Mouse (Mus musculus): ENCODE data around the gene Mpnd.

The Mpnd gene

DNA sequence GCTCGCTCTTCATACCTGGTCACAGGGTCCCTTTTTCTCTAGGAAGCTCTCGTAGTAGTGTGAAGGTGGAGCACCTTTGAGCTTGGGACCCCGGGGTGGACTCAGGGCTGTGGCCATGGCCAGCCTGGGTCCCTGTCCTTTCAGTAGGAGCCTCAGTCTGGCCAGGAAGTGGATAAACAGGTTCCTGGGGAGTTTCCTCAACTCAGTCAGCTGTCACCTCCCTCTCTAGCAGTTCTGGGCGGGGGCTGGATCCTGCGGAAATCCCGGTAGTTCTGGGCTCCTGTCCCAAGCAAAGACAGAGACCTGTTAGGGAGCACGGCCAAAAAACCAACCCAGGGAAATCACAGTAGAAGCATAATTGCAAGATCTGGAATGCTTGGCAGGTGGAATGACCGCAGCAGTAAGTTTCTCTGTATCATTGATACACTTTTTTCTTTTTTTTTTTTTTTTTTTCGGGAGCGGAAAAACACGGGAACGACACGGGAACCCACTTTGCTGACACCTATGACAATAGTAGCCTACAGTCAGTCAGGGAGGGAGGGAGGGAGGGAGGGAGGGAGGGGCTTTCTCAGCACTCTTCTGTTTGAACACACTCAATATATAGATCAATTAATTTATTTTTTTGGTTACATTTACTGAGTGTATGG, at the start of gene Mpnd, which contains the start of gene Stap2:
TSS of gene Mpnd (plus strand) at position 297 of the 647 bp plus-strand sequence.
TSS of gene Stap2 (minus strand) at position 170 of the 647 bp plus-strand sequence.
- no peak for DNase-seq

DNA sequence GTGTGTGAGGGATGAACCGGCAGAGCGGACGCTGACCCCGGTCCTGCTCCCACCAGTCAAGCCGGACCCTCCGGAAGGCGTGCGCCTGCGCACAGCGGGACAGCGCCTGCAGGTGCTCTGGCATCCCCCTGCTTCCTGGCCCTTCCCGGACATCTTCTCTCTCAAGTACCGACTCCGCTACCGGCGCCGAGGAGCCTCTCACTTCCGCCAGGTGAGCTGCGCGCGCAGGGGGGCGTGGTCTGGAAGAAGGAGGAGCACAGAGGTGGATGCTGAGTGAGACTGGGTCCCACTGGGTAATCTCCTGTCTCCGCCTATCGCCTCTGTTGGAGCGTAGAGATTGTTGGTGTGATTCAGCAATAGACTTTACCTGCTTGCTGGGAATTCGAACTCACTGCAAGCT, 49.4 kb upstream of the Mpnd start:
- peak; percentile 86 for DNase-seq

GRCm38 (mm10) chr17:55956591-55956990, 48.9 kb upstream of the Mpnd start:
- no peak for DNase-seq

- peak; percentile 61 for DNase-seq
These were observed 48.3 kb upstream of the Mpnd start for GRCm38 (mm10) chr17:55957168-55957567.

GRCm38 (mm10) chr17:55957726-55958583, 47.6 kb upstream of the Mpnd start:
- no peak for DNase-seq

- no peak for DNase-seq
These were observed 47.0 kb upstream of the Mpnd start for GRCm38 (mm10) chr17:55958584-55958886.

DNA sequence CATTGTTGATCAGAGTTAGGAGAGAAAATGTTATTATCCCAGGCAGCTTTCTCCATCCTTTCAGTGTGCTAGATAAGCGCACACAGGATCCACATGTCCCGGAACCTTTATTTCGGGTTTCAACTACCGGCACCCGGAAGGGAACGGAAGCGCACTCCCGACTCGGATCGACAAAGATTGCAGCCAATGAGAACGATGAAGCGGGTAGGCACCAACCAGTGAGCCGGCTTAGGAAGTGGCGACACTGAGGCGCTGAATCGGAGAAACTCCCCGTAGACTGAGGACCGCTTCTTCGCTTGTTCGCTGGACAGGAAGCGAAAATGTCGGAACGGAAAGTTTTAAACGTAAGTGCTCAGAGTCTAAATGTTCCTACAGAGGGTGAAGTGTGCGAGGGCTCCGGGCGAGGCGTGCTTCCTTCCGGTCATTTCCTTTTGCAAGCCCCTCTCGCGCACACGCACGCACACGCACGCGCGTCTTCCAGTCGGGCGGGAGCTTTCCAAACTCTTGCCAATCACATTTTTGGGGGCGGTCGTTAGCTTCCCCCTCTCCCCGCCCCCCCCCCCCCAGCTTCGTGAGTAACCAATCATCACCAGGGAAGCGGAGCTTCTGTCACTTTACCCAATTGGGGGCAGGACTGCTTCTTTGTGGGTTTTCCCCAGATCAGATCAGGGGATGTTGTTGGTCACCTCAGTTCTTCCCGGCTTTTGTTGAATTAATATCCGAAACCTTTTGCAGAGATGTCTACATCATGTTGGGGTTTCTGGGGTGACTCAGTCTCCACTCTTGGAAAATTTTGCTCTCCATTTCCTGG, 46.4 kb upstream of the Mpnd start, which contains the start of gene Yju2:
TSS of gene Yju2 (plus strand) at position 182 of the 811 bp plus-strand sequence.
- peak; percentile 93 for DNase-seq

- no peak for DNase-seq
These were observed 45.4 kb upstream of the Mpnd start for GRCm38 (mm10) chr17:55959946-55960740.

DNA sequence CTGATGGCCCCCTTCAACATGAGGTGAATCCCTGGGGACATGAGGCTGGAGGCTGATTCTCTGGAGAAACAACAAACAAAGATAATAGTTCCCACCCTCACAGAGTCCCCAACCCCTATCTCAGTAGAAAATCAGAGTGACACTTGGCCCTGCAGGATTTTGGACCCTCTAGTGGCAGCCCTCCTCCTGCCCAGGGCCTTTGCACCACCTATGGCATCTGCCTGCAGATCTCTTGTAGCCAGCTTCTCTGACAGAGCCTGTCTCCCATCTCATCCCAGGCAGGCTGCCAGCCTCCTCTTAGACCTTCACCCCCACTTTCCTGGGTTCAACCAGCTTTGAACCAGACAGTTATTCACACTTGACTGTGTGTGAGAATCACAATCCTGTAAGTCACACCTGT, 44.7 kb upstream of the Mpnd start:
- no peak for DNase-seq

DNA sequence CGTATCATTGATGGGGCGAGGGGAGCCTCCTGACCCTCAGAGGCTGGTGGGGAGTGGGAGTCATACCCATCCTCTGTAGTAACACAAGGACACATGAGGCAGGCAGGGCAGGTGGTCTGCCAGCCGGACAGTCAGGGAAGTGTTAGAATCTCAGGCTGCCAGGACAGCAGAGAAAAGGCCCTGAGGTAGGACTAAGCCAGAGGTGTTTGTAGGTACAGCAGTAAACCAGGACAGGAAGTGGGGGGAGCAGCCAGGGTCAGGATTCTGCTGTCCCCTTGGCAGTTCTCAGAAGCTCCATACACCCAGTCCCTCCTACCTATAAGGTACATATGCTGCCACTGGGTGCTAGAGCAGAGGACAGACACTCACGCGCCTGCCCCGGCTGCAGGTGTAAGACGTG, 43.9 kb upstream of the Mpnd start:
- no peak for DNase-seq

DNA sequence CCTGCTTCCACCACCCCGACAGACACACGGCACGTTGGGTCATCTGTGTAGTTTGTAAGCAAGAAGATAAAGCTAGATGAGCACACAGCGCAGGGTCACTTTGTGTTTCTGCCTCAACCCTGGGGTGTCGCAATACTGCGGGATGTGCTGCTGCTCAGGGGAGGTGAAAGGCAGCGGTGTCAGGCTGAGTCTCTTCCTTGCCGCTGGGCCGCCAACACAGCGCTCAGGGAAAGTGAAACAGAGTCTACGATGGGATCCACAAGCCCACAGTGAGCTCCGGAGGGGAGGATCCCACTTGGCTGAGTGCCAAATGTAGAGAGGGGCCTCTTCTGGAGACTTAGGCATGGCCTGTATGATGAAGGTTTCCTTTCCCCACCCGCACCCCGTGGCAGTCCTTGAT, 42.3 kb upstream of the Mpnd start:
- DNase-seq: no peak

DNA sequence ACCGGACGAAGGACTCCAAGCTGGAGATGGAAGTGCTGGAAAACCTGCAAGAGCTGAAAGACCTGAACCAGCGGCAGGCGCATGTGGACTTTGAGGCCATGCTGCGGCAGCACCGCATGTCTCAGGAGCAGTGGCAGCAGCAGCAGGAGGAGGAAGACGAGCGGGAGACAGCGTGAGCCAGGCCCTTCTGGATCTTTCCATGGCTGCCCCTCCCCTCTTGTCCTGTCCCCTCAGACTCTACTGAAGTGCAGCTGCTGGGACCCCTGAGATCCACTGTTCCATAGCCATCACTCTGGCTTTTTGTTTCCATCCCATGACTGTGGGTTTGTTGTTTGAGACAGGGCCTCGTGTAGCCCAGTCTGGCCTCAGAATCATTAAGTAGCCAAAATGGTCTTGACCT, 41.0 kb upstream of the Mpnd start:
- DNase-seq: no peak

DNA sequence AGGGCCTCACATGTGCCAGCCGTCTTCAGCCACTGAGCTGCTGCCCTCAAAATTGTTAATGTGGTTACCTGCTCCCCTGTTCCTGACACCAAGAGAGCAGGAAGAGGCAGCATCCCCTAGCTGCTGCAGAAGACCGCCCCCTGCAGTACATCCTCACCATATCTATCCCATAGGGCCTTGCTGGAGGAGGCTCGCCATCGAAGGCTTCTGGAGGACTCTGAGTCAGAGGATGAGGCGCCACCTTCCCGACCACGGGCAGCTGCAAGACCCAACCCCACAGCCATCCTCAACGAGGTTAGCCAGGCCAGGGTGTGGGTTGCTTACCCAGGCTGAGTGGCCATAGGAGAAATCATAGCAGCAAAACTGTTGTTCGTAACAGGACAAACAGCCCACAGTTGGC, 40.5 kb upstream of the Mpnd start:
- no peak for DNase-seq

DNA sequence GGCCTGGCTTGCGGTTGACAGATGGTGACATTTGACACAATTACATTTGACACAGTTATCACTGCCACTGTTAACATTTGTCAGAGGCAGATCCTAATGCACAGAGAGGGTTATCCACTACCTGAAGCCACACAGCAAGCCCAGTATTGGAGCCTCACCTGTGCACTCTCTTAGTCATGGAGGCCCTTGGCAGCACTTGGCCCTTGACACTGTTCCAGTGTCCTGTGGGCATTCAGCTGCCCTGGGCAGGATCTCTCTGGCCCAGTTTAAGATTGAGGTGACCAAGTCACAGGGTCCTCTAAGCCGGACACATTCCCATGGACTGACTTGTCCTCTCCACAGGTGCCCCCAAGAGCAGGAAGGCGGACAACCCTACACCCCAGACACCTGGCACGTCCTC, 38.3 kb upstream of the Mpnd start:
- no peak for DNase-seq

- no peak for DNase-seq
These were observed 37.3 kb upstream of the Mpnd start for GRCm38 (mm10) chr17:55968210-55968609.

DNA sequence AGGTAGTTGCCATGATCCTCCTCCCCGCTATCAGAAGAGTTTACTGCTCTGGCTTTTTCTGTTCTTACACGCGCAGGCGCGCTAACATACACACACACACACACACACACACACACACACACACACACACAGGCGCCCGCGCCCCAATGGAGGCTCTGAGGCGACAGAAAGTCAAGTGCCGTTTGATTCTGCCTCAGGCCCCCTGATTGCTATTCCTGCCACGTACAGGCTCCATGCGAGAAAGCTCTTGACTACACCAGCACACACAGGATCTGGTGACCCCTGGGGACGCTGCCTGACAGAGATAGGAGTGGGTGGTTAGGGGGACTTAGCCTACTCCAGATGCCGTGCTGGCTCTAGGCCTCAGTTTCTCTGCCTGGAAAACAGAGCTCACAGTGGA, 36.0 kb upstream of the Mpnd start:
- DNase-seq: no peak

DNA sequence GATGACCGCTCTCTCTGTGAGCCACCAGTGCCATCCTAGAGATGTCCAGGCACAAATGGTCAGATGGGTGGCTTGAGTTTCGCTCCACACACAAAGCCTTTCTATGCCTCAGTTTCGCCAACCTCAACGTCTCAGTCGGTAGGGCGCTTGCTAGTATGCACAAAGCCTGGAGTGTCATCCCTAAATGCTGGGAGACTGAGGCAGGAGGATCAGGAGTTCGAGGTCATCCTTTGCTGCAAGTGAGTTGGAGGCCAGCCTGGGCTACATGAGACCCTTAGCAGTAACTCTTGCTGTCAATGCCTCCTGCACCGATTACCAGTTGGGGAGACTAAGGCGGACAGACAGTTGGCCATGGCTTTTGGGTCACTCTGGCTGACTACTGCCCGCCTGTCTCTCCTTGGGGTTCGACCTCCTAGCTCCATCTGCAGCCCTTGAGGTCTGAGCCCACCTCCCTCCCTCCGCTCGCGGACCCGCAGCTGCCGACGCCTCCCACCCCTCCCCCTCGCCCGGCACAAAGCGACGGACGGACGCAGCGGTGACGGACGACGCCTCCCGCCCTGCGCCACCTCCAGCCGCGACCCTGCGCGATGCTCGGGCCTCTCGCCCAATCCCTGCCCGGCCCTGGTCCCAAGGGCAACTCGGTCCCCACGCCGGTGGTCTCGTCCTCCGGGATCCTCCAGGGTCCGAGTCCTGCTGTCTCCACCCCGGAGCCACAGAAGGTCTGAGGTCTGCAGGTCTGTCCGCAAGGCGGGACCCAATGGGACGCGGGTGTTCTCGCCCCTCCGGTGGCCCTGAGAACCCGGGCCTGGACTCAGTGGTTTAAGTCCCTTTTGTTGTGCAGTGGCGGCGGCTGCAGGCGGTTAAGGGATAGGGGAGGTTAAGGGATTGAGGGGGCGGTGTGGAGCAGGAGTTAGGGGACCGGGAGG, 35.3 kb upstream of the Mpnd start, which contains the start of gene Shd:
TSS of gene Shd (plus strand) at position 502 of the 926 bp plus-strand sequence.
- no peak for DNase-seq

- no peak for DNase-seq
These were observed 34.1 kb upstream of the Mpnd start for GRCm38 (mm10) chr17:55971453-55971852.

GRCm38 (mm10) chr17:55976255-55976862, 29.2 kb upstream of the Mpnd start:
- peak; percentile 66 for DNase-seq

DNA sequence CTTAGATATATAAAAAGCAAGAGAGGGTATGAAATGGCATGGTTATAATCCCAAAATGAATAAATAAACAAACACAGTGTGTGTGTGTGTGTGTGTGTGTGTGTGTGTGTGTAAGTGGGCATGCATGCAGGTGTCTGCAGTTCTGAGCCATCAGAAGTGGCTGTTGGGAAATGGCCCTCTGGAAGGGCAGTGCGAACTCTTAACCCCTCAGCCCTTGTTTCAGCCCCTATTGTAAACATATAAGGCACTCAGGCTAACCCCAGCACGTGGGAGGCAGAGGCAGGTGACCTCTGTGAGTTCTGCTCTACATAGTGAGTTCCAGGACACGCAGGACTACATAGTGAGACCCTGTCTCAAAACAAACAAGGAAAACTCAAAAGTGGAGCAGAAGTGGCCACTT, 28.2 kb upstream of the Mpnd start:
- DNase-seq: no peak
